Mouse (Mus musculus) kidney, postnatal 4 days (tissue): ENCODE data around the gene Robo4.
A peak's percentile ranks its signal among the peaks of the same experiment; 100 is the strongest.

Experiments
- DNase-seq, 2 experiments: peaks; one replicate each; pipeline ENCODE4 v3.0.0; 2021; ENCODE audit warnings: mixed read lengths in 2 of 2

Gene Robo4

DNA sequence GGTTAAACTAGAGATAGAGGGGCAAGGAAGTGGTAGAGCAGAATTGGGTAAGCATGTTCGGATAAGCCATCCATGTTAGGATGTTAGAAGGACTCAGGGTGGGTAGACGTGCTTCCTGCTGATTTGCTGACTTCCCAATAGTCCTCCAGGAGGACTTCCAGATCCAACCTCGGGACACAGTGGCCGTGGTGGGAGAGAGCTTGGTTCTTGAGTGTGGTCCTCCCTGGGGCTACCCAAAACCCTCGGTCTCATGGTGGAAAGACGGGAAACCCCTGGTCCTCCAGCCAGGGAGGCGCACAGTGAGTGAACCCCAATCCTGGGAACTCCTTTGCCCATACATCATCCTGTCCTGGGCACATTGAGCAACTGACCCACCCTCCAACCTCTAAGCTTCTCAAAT lies 1.3 kb downstream of the Robo4 start:
- DNase-seq = no peak

DNA sequence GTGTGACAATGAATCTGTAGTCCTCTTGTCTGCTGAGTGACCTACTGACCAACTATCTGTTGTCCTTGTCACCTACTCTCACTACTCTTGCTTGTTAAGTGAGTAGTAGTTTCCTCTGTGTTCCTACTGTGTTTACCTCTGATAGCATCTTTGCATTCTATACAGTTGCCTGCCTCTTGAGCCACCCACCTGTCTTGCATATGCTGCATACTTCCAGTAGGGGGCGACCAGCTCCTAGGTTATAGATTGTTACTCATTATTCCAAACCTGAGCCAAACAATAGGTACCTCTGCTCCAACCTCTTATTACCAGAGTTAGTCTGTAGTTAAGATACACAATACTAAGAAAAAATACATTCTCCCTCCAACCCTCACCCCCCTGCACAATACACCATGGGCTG lies 4.7 kb downstream of the Robo4 start:
- peak in 1 of 2 experiments; percentile 30 for DNase-seq

DNA sequence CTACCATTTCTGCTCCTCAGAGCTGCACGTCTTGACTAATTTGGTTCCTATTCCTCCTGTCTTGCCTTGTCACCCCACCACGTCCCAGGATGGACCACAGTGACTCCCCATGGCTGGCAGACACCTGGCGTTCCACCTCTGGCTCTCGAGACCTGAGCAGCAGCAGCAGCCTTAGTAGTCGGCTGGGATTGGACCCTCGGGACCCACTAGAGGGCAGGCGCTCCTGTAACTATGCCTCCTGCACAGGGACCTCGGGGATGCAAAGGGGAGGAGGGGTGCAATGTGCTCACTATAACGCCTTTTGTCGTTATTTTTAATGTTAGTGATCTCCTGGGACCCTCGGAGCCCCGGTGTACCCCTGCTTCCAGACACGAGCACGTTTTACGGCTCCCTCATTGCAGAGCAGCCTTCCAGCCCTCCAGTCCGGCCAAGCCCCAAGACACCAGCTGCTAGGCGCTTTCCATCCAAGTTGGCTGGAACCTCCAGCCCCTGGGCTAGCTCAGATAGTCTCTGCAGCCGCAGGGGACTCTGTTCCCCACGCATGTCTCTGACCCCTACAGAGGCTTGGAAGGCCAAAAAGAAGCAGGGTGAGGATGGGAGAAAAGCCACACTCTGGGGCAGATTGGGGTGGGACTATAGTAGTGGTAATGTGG lies 6.3 kb downstream of the Robo4 start:
- peak; percentile 52 to 70 for DNase-seq

DNA sequence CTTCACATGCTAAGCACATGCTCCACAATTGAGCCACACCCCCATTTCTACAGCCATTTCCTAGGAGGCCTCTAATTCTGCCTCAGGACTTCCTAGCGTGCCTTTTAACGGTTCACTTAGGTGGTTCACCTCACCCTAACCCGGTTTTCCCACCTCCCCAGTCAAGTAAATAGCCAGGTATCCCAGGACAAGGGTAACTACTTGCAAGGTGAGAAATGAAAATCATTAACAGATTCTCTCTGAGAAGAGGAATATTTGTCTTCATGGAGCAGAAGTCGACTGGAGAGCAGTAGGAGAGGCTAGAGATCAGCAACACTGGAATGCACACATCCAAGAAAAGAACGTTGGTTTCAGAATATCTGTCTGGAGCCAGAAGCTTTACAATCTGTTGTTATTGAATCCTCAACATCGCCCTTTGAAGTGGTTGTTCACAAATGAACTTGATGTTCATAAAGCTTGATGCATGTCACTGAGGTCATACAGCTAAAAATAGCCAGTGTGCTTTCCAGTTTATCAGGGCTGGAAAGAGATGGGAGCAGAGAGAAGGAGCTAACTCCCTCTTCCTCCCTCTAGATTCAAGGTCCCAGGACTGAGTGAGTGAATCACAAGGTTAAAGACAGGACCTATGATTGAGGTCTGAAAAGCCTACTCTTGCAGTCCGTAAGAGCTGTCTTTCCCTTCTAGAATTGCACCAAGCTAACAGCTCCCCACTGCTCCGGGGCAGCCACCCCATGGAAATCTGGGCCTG lies 8.2 kb downstream of the Robo4 start:
- no peak for DNase-seq

DNA sequence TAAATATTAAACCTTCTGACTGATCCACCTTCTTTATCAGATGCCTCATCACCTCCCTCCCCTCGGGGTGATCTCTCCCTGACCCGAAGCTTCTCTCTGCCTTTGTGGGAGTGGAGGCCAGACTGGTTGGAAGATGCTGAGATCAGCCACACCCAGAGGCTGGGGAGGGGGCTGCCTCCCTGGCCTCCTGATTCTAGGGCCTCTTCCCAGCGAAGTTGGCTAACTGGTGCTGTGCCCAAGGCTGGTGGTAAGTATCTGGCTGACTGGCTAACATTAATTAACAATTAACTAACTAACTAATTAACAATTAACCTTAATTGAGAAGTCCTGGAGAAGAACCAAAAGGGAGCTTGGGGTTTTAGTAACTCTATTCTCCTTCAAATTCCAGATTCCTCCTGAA lies 11.3 kb downstream of the Robo4 start:
- no peak for DNase-seq

DNA sequence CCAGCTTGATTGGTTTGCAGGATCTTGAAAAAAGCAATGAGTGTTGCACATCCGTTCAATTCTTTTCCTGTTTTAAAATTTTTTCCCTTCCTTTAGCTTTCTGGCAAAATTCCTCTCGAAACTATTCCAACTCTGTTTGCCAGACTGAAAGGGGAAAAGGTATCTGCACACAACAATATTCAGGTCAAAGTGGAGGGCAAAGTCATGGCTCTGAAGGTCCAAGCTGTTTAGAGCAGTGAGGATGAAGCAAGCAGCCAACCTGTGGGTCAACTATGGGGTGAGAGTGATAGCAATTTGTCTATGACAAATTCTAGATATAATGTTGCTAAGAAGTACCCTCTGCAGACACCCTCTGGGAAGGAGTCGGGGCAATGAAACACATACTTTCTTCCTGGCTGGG lies 13.0 kb downstream of the Robo4 start:
- DNase-seq = no peak

DNA sequence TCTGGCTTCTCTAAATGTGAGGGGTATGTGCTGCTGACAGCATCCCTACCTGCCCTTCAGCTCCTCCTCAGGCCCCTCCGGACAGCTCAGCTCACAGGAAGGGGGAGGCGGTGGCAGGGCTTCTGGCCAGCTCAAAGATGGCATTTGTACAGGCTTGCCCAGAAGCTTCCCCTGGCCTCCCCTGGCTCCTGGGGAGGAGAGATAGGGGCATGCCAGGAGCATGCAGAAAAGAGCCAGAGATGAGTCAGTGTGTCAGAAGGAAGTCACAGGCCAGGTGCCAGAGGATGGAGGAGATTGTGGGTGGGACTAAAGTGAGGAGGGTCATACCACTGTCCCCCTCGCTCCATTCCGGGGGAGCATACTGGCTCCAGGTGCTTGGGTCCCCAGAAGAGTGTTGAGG lies 17.1 kb downstream of the Robo4 start:
- no peak for DNase-seq

DNA sequence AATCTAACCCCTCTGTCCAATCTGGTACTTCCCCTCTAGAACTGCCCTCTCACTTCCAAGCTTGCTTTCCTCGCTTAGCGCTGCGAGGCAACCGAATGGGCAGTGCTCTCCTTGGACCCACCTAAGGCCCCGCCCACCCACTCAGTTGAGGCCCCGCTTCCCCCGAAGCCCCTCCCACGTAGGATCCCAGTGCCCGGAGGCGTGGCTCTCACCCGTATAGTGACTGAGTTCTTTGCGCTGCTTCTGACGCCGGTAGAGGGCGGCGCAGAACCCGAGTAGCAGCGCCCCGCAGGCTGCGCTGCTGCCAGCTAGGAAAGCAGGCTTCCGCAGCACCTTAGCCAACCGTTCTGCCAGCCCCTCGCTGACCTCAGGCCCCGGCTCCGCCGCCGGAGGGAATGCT lies 19.0 kb downstream of the Robo4 start:
- DNase-seq = peak; percentile 90 to 95

DNA sequence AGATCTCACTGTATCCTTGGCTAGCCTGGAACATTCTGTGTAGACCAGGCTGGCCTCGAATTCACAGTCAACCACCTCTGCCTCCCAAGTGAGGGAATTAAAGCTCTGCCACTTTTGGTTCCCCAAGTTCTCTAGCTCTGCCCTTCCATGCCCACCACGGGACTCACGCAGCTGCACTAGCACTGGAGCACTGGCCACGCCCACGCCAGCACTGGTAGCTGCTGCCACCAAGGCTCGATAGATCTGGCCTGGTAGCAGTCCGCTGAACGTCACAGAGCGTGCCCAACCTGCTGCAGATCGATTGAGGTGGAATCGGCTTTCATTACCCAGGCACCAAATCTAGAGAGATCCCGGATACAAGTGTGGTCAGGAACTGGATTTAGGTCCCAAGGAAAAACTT lies 19.5 kb downstream of the Robo4 start:
- DNase-seq = peak; percentile 53 to 72

DNA sequence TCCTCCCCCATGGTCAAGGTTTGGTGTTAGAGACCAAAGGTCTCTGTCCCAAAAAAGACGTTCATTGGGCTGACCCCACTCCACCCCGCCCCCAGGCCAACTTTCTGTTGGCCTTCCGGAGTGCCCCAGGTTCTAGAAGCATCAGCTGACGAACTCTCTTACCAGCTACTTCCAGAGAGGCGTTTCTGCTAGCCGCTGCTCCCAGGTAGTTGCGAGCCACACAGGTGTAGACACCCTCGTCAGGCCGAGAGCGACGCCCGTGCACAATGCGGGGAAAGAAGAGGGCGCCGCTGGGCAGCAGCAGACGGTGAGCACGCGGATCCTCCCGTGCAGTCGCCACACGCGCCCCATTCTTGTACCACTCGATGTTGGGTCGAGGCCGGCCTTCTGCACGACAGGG lies 27.6 kb downstream of the Robo4 start:
- no peak for DNase-seq

DNA sequence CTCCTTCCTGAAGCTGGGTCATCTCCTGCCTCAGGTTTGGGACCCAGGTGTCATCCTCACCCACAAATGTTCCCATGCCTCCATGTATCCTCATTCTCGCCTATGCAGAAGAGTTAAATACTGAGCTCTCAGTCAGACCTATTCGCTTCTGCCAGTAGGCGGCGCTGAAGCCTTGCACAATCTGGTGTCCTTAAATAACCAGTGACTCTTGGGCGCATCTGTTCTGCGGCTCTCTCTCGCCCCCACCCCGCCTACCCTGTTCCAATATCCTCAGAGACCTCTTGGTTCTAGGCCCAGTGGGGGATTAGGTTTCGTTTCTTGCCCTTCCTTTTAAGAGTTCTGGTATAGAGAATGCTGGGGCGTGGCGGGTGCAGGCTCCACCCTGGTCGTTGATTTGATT lies 28.9 kb downstream of the Robo4 start:
- peak; percentile 94 for DNase-seq

DNA sequence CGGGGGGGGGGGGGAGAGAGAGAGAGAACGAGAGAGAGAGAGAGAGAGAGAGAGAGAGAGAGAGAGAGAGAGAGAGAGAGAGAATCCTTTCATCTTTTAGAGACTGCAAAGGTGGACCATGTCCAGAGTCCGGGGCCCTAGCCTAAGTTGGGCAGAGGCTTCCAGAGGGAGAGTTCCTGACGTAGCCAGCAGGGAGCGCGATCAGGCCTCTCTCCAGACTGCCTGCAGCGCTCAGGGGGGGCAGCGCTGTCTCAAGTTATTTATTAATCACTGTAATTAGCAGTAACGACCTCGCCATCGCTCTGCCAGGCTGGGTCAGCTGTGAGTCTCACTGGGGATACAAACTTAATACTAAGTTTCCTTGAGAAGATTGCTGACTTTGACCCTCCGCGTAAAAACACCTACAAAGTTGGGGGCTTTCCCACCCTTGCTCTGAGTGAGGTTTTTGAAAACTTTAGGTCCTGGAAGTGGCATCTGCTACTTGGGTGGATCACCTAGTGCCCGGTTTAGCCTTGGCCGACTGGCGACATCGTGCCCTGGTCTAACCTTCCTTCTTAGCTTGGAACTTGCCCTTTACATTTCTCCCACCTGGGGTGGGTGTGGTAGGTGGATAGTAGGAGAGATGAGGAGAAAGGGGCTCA lies 30.4 kb downstream of the Robo4 start:
- peak; percentile 84 to 88 for DNase-seq

DNA sequence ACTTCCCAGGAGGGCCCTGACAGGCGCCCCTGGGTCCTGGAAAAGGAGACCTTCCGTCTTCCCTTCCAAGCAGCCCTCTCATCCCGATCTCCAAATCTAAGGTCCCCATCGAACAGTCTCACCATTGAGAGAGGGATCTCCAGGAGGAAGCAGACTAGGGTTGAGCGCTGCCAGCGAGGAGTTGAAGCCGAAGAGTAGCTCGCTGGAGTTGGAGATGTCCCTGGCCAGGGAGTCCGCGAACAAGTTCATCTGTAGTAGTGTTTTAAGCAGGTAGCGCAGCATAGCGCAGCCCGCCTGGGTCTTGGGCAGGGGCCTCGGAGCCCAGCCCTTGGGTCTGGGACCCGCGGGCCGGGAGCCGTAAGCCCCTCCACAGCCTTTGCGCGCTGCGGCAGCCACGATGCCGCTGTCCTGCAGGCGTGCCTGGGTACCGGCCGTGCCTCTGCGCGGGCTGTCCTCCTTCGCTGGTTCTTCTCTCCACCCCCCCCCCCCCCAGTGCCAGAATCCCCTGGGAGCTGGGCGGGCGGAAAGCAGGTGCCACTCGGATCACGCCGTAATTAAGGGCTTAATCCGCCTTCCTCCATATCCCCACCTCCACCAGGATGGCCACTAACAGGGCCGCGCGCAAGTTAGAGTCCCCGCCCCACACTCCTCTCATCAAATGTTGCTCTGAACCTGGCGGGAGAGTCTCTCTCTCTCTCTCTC lies 31.2 kb downstream of the Robo4 start, which contains the start of gene Robo3:
Robo3 (minus strand) TSS at position 527 of the 702 bp plus-strand sequence.
- no peak for DNase-seq

DNA sequence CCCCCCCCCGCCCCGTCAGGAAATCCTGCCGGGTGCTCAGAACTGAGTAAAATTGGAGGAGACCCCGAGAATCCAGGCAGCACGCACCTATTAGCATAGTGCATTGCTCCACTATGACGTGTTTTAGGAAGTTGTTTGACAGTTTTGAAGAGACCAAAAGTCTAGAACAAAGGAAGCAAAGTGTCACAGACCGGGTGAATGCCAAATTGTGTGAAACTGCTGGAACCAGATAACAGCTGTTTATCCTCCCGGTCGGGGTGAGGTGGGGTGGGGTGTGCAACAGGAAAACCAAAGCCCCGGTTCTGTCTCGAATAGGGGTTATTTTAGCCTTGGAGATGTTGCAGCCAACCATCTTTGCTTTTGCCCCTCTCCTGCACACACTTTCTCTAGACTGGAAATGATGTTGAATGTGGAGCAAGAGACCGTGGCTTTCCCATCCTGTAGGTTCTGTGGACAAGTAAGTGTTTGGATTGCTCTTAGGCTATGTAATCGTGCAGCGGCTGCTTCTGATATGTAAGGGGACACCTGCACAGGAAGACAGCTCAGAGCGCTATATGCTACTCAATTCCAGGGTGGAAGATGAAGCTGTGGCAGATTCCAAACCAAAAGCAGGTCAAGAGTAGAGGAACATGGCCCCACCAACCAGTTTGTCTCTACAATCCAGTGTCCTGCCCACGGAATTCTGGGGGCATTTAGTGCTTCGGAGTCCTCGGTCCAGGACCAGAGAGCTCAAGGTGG lies 32.3 kb downstream of the Robo4 start:
- DNase-seq = peak in 1 of 2 experiments; percentile 41

DNA sequence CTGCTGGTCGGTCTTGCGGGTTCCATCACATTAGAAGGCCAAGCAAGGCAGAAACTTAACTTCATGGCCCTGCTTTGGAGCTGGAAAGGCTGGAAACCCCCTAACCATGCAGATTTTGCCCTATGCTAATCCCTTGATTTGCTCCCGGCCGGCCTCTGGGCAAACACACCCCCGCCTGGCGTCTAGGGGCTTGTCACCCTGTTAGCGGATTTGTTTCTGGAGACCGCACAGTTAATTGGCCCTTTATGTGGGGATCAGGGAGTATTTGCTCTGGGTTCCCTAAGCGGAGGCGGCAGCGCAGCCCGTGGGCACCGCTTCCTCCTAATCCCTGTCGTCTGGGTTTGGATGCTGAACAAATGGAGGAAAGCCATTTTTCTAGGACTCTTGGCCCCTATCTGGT lies 33.2 kb downstream of the Robo4 start:
- no peak for DNase-seq

DNA sequence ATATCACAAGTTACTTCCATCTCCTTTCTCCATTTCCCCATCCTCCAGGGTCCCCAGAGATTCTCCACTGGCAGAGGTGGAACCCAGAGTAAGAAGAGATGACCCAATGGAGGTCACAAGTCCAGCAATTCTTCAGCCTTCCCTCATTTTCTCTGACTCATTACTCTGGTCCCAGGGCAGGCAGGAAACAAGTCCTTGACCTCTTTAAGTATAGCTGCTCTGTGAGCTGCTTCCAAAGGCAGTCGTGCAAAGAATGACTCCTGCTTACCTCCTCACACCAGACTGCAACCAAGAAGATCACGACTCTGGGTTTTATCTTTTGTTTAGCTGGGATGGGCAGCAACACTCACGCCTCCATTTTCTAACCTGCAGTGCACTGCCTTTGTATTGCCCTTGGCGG lies 33.9 kb downstream of the Robo4 start:
- no peak for DNase-seq

DNA sequence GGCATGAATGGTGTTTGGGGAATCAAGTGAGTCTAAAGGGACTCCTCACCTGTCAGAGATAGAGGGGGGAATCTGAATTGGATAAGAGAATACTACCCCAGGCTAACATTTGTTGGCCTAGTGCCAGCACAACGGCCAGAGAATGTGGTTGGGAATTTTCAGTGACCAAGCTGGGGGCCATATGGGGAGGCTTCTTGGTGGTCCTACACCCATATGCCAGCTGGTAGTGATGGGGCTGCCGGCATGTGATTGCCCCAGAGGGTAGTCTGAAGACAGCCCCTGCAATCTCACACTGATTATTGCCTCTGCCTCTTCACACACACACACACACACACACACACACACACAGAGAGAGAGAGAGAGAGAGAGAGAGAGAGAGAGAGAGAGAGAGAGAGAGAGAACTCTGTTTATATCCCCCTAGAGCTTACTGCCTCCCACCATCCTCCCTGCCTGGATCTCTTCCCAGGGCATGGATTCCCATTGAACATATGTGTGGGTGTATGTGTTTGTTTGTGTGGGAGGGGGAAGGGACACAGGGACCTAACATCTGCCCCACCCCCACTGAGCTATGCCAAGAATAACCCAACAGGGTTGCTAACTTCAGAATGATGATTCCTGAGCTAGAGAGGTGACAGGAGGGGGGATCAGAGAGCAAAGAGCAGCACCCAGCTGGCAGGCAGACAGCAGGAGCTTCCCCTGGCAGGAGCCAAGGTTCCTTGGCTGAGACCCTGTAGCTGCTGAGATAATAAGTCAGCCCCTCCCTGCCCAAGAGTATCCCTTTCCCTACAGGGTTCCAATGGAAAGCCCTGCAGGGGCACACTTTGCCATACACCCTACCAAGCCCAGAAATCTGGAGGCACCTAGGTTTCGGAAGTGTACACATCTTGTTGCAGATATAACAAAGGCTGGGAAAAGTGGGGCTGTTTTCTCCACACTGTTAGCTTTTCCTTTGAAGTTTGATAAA lies 36.4 kb downstream of the Robo4 start:
- peak in 1 of 2 experiments; percentile 40 for DNase-seq

DNA sequence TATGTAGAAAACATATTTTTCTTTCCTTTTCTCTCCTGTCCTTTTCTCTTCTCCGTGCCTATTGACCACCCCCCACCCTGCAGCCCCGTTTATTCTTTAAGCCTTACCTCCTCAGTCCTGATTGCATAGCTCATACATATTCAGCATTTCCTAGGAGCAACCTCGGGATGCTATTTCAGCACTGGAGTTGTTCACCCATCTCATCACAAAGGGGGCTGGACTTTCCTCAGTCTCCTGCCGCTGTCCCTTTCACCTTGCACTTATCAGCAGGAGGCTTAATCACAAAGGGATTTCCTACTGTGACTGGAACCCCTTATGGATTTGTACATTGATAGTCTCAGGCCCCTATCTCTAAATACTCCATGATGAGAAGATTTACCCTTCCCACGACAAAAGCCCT lies 50.7 kb downstream of the Robo4 start:
- DNase-seq = no peak

DNA sequence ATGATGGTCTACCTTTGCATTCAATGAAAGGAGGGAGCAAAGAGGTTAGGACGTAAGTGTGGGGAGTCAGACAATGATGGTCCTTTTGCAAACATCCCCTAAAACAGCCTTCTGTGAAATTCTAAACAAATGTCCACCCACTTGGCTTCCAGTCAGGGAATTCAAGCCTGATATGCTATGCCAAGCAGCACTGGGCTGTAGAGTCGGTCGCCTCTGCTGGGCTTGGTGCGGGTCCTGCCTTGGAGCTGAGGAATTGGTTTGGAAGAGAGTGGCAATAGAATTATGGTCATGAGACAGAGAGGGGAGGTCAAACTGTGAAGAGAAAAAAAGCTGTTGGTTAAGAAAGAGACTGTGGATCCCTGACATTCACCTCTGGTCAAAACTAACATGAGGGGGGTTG lies 51.6 kb downstream of the Robo4 start:
- no peak for DNase-seq

DNA sequence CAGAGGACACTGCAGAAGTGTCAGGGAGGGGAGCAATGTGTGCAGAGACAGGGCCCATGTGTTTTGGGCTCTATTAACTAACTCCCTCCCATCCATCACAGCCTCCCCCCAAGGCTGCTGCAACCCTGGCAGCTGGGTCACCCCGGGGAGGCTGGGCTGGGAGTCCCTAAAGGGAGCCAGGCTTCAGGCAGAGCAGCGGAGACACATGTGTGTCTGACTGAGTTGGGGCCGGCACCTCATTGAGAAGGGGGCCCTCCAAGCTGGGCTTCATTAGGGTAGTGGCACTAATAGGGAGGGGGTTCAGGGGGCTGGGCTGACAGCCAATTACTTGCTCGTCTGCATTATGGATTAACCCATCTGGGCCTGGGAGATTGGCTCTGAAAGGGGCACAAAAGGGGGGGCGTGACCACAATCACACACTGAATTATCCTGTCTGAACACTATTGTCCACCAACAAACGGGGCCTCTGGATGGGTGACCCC lies 52.4 kb downstream of the Robo4 start:
- no peak for DNase-seq

DNA sequence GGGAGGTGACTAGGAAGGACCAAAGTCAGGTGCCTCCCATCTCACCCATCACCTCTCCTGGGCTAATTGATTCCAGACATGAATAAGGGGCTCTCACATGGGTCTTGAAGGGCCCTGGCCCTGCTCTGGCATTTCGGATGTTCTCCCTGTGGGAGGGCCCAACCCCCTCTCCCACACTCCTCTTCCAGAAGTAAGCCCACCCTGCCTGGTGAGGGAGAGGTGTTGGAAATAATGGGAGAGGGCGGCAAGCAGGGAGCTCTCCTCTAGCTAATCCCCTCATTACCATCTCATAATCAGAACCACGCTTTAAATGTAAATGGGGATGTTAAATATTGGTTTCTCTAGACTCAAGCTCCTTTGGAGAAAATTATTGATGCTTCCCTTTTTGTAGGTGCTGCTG lies 53.3 kb downstream of the Robo4 start:
- DNase-seq = no peak
